Mouse (Mus musculus) activated CD4-positive, CD25-positive, alpha-beta regulatory T cell, adult 4 months (primary cell): ENCODE results near the gene Celf2. TPM values are rescaled to one million over a fixed set of nuclear protein-coding genes. Genes with fewer than 3 reads are reported as not detected.

Source experiments
- ATAC-seq: one replicate; pipeline ENCODE4 v1.8.0; 2017
- polyA plus RNA-seq, 2 experiments: library from polyadenylated mRNA; unstranded; fragments of 100-300 nt; shearing (Covaris generic); gene quantifications; one replicate each; pipeline ENCODE4 v1.2.1; 2017

Gene Celf2
- polyA plus RNA-seq, 2 experiments from 2014 or later = 182 to 204 TPM

DNA sequence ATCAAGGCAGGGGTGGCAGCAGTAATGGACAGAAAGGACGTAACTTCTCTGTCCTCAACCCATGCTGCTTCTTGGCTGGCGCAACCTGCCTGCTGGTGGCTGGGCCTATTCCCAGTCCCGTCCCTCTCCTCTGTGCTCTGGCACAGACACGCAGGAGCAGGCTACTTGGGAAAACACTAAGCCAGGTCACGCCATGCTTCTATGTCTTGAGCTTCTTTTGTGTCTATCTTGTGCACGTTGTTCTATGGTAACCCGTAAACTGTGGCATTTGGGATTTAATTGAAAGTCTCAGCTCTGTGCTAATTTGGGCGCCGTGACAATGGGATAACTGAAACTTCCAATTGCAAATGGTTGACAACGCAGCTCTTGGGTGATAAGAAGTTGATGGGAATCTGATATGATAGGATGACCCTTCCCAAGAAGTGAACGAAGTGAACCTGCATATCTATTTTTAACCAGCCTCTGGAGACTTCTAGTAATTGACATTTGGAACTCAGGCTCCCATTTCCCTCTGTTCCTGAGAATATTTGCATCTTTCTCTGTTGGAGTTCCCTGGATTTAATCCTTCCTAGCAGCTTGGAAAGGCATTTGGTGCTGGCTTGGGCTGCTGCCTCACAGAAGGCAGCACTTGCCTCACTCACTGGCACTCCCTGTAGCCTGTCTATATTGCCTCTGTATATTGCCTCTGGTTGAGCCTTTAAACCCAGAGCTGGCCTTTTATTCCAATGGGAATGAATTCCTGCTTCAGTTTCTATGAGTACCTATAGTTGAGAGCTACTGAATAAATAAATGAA, 335.9 kb downstream of the Celf2 start:
- no peak for ATAC-seq

GRCm38 (mm10) chr2:7171087-7171696, 338.2 kb downstream of the Celf2 start:
- ATAC-seq = no peak

- ATAC-seq = no peak
Observed at GRCm38 (mm10) chr2:7165786-7166185, 343.6 kb downstream of the Celf2 start.

GRCm38 (mm10) chr2:7160108-7160507, 349.3 kb downstream of the Celf2 start:
- ATAC-seq = no peak

DNA sequence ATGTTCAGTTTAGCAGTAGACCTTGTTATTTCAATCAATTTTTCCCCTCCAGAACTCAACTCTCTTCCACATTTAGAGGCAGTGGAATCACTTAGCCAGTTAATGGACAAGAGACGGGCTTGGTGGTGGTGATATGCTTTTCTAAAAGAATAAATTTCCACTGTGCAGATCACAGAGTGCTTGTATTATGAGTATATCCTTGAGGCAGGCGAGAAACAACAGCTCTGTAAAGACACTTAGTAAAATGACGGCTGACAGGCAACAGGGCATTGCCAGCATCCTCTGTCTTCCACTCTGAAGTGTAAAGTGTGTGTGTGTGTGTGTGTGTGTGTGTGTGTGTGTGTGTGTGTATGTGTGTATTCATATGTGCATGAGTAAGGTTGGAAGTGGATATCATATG, 362.1 kb downstream of the Celf2 start:
- ATAC-seq = no peak

DNA sequence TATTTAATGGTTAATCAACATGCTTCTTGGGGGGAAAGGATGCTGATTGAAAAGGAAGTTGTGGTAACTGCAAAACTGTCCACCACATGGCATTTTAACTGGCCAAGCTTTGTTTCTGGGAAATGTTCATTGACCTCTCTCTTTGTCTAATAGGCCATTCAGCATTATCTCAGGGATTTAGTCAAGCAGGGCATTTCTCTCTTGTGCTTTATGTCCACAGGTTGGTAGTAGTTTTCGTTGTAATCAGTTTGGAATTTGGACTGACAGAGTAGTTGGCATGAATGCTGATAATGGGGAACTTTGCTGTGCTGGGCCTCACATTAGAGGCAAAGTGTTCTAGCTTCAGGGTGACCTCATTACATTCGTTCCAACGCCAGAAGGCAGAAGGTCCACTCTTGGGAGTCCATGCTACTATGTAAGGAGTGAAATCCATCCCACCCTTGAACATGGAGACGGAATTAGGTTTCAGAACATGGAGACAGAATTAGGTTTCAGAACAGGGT, 363.8 kb downstream of the Celf2 start:
- ATAC-seq = no peak

DNA sequence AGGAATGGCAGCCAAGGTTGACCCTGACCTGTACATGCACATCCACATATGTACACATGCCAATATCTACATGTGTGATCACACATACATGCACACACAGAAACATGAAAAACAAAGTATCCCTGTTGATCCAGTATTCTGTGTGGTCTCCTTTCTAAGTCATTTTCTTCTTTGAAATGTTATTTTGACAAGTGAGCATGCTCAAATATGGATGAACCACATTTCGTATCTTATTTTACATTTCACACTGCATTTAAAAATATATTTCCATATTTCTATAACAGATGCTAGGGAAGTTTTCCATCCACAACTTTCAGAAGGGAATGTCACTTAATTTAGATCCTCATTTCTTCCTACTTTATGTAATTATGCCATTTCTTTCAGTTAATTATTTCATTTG, 364.5 kb downstream of the Celf2 start:
- no peak for ATAC-seq

- ATAC-seq = no peak
Observed at GRCm38 (mm10) chr2:7123366-7123765, 386.0 kb downstream of the Celf2 start.

DNA sequence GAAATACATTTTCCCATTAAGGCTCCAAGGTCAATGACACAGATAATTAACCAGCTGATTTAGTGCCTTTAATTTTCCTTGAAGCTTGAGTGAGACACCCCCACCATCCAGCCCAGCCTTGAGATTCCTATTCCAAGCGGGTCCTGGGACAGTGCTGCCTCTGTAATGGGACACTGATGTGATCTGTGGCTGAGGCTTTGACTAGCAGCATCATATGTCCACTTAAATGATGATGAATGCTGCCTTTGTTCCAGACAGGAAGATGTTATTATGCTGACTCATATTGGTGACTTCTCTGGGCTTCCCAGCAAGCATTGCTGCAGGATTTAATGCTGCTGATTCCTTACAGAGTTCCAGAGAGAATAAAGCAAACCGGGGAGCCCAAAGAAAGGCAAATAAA, 393.6 kb downstream of the Celf2 start:
- no peak for ATAC-seq

- ATAC-seq = no peak
Observed at GRCm38 (mm10) chr2:7115161-7115560, 394.2 kb downstream of the Celf2 start.

GRCm38 (mm10) chr2:7113738-7114137, 395.6 kb downstream of the Celf2 start:
- ATAC-seq = no peak

DNA sequence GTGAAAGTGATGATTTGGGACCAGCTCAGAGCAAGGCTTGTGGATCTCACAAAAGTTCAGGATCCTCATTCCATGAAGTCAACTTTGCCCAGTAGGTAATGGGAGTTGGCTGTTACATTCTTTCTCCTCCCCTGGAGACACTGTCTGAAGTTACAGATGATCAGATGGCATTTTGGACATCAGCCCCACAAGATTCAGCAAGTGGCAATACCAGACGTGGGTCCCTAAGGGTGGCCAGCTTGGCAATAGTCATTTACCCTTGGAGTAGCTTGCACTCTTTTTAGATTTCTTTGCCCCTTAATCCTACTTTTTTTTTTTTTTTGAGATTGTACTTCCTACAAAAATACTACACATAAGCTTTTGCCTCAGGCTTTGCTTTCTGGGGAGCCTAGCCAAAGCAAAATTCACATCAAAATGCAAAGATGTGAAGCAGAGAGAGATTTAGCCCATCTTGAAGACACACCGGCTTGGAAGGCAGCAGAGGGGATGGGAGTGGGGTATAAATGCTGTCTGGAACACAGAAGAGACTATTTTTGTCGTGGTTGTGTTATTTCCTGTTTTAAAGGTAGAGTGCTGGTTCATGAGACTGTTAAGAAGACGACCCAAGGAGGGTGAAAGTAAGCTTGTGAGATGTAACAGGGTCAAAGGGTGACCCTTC, 397.1 kb downstream of the Celf2 start:
- ATAC-seq = no peak

GRCm38 (mm10) chr2:7093414-7093813, 415.9 kb downstream of the Celf2 start:
- no peak for ATAC-seq

DNA sequence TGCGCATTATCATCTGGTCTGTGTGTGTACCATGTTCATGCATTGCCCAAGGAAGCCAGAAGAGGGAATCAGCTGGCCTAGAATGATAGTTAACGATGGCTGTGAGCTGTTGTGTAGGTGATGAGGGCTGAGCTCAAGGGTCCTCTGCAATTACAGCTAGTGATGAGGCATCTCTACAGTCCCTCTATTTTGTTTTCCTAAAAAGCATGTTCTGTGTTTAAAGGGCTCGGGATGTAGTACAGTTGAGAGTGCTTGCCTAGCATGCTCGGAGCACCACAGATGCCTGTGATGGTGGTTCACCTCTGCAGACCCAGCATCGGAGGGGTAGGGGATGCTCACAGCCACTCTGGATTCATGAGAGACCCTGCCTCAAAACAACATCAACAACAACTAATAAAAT, 416.7 kb downstream of the Celf2 start:
- ATAC-seq = no peak

GRCm38 (mm10) chr2:7090496-7090895, 418.9 kb downstream of the Celf2 start:
- ATAC-seq = no peak

- no peak for ATAC-seq
Observed at GRCm38 (mm10) chr2:7089069-7089834, 420.1 kb downstream of the Celf2 start.

- no peak for ATAC-seq
Observed at GRCm38 (mm10) chr2:7088536-7088935, 420.8 kb downstream of the Celf2 start.

DNA sequence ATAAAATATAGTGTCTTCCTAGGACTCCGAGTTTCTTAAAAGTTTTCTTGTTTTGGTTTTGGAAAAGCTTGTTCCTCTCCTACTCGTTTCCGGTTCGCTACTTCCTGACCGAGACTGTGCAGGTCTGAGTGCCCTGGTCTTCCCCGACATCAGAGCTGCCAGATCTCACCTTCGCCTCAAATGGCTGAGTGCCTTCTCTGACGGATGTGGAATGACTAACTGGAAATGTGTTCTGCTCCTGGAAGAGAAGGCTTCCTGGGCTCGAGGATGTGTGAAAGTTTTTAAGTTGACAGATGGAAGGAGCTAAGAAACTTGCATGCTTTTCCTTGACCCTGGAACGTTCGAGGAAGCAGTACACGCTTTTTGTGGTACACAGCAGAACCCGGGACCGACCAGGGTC, 421.9 kb downstream of the Celf2 start:
- ATAC-seq = no peak

DNA sequence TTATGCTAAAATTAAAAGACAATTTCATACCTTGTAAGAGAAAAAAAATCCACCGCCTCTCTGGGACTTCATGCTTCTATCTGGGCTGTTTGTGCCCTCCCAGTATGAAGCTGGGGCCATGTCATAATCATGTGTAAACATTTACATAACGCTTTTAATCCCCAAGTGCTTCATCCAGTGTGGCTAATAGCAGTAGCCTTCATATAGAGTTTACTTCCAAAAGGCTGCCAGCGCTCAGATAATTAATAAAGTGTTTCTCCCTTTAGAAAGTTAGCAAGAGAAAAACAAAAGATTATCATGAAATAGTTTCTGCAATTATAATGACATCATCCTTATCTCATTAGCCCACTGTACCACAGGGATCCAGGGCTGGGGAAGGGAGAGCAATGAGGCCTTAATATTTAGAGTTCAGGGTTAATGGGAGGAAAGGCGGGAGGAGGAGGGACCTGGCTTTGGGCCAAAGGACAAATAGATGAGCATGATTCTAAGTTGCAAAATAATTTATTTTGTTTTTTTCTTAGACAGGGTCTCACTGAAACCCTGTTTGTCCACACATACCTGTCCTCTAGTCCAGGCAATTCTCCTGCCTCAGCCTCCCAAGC, 425.8 kb downstream of the Celf2 start:
- no peak for ATAC-seq

- no peak for ATAC-seq
Observed at GRCm38 (mm10) chr2:7082376-7083025, 426.9 kb downstream of the Celf2 start.

GRCm38 (mm10) chr2:7080794-7081783, 428.3 kb downstream of the Celf2 start:
- no peak for ATAC-seq
